Mouse (Mus musculus) CH12.LX (cell line): ENCODE results near the gene Prss22. TPM values are rescaled to one million over a fixed set of nuclear protein-coding genes. Genes with fewer than 3 reads are reported as not detected.
"Not testable (repeated sequence)": the region's sequence is repeated elsewhere in the genome, so short reads cannot be mapped to it uniquely, and the experiment has no call there.

Source experiments
- DNase-seq: peaks from one replicate; pipeline ENCODE4 v3.0.0-alpha.2; 2013; ENCODE audit errors: extremely low read depth
- H3K27ac ChIP-seq: 2 replicates; pipeline ENCODE4 v1.5.1; 2012; ENCODE audit warnings: low read depth, mild to moderate bottlenecking, control low read depth, moderate library complexity; ENCODE audit not compliant: insufficient read depth
- H3K27me3 ChIP-seq: replicated peaks from 2 replicates; pipeline ENCODE3; 2012; ENCODE audit warnings: inconsistent platforms
- H3K36me3 ChIP-seq, 2 experiments: replicated peaks in 1 of 2; 2 replicates each; pipeline versions ENCODE3 to v1.6.1; 2012; ENCODE audit warnings: inconsistent platforms in 1 of 2, low read length in 1 of 2, mild to moderate bottlenecking in 1 of 2, mixed read lengths in 1 of 2, moderate library complexity in 1 of 2; ENCODE audit not compliant: control insufficient read depth in 1 of 2, insufficient read depth in 1 of 2
- H3K4me1 ChIP-seq, 2 experiments: 2 replicates each; pipeline ENCODE4 v1.6.1; 2012; ENCODE audit warnings: inconsistent platforms in 1 of 2, moderate library complexity in 1 of 2; ENCODE audit not compliant: insufficient read depth in 2 of 2, control insufficient read depth in 1 of 2
- H3K4me2 ChIP-seq: 2 replicates; pipeline ENCODE4 v1.6.1; 2012; ENCODE audit warnings: low read depth, mild to moderate bottlenecking, control low read depth; ENCODE audit not compliant: poor library complexity, insufficient read depth, severe bottlenecking
- H3K4me3 ChIP-seq, 3 experiments: fragments of 150-350 bp in 1 of 3; sonication (generic) in 1 of 3; replicated peaks in 1 of 3; 2 replicates each; pipeline versions ENCODE3 to v1.5.1; 2011 to 2012; ENCODE audit warnings: low read depth in 2 of 3, low read length in 2 of 3, mild to moderate bottlenecking in 2 of 3, moderate library complexity in 2 of 3, control low read depth in 1 of 3, improper control_type of control experiment in 1 of 3, inconsistent platforms in 1 of 3, mixed read lengths in 1 of 3; ENCODE audit not compliant: poor library complexity in 1 of 3
- H3K79me2 ChIP-seq: replicated peaks from 2 replicates; pipeline ENCODE4 v1.6.1; 2012; ENCODE audit warnings: mild to moderate bottlenecking, moderate library complexity; ENCODE audit not compliant: control insufficient read depth, poor library complexity, insufficient read depth, severe bottlenecking; ENCODE audit errors: extremely low read depth
- H3K9ac ChIP-seq: 2 replicates; pipeline ENCODE4 v1.6.1; 2012; ENCODE audit warnings: low read depth, mild to moderate bottlenecking, control low read depth, moderate library complexity; ENCODE audit not compliant: insufficient read depth
- H3K9me3 ChIP-seq: replicated peaks from 2 replicates; pipeline ENCODE3; 2012; ENCODE audit warnings: low read length, inconsistent platforms, mixed read lengths
- BHLHE40 ChIP-seq: IDR thresholded peaks from 2 replicates; pipeline ENCODE4 v1.6.1; 2011; ENCODE audit warnings: mild to moderate bottlenecking, low read depth, low read length, improper control_type of control experiment
- CHD2 ChIP-seq: IDR thresholded peaks from 2 replicates; pipeline ENCODE4 v1.6.1; 2011; ENCODE audit warnings: low read length, improper control_type of control experiment
- CTCF ChIP-seq, 2 experiments: IDR thresholded peaks in 1 of 2; conservative IDR thresholded peaks in 1 of 2; 2 replicates each; pipeline ENCODE4 v1.5.1; 2011 to 2012; ENCODE audit warnings: low read depth in 2 of 2, low read length in 2 of 2, improper control_type of control experiment in 1 of 2, inconsistent platforms in 1 of 2, mild to moderate bottlenecking in 1 of 2, moderate library complexity in 1 of 2
- EP300 ChIP-seq: IDR thresholded peaks from 2 replicates; pipeline ENCODE4 v1.6.1; 2011; ENCODE audit warnings: low read length, improper control_type of control experiment
- HCFC1 ChIP-seq: IDR thresholded peaks from 2 replicates; pipeline ENCODE4 v1.6.1; 2012; ENCODE audit warnings: low read depth, mild to moderate bottlenecking, inconsistent platforms, low read length, improper control_type of control experiment
- MAX ChIP-seq: IDR thresholded peaks from 2 replicates; pipeline ENCODE4 v1.6.1; 2011; ENCODE audit warnings: low read length, improper control_type of control experiment
- MEF2A ChIP-seq: IDR thresholded peaks from 2 replicates; pipeline ENCODE4 v1.6.1; 2014; ENCODE audit warnings: low read depth, mild to moderate bottlenecking, inconsistent platforms, low read length, improper control_type of control experiment, borderline replicate concordance
- NELFE ChIP-seq: IDR thresholded peaks from 2 replicates; pipeline ENCODE4 v1.6.1; 2011; ENCODE audit warnings: low read depth, low read length, improper control_type of control experiment
- NRF1 ChIP-seq: IDR thresholded peaks from 2 replicates; pipeline ENCODE4 v1.6.1; 2014; ENCODE audit warnings: low read depth, mild to moderate bottlenecking, inconsistent platforms, low read length, improper control_type of control experiment, moderate library complexity
- PAX5 ChIP-seq: IDR thresholded peaks from 2 replicates; pipeline ENCODE4 v1.6.1; 2012; ENCODE audit warnings: low read length, inconsistent platforms, mixed read lengths
- POLR2A ChIP-seq: IDR thresholded peaks from 2 replicates; pipeline ENCODE4 v1.6.1; 2011; ENCODE audit warnings: low read depth, mild to moderate bottlenecking, improper control_type of control experiment, low read length
- POLR2AphosphoS2 ChIP-seq: IDR thresholded peaks from 2 replicates; pipeline ENCODE4 v1.6.1; 2011; ENCODE audit warnings: low read depth, low read length, improper control_type of control experiment
- ZMIZ1 ChIP-seq: IDR thresholded peaks from 2 replicates; pipeline ENCODE4 v1.6.1; 2012; ENCODE audit warnings: low read depth, mild to moderate bottlenecking, inconsistent platforms, low read length, improper control_type of control experiment
- ZNF384 ChIP-seq: IDR thresholded peaks from 2 replicates; pipeline ENCODE4 v1.6.1; 2012; ENCODE audit warnings: low read depth, low read length, improper control_type of control experiment, inconsistent platforms
- dilution Hi-C: fragments of 300-500 bp; cut with MboI; formaldehyde crosslinking; loops from 2 replicates; pipeline ENCODE4 v1.14.3; 2020; ENCODE audit warnings: low sequenced_read_pairs; ENCODE audit not compliant: extremely low pct_unique_long_range_greater_than_20kb, extremely low pct_ligation_motif_present
- in situ Hi-C: fragments of 300-500 bp; cut with MboI; formaldehyde crosslinking; loops from 3 replicates; pipeline ENCODE4 v1.14.3; 2019; ENCODE audit warnings: low sequenced_read_pairs, low pct_ligation_motif_present, low pct_unique_long_range_greater_than_20kb, mixed read lengths
- polyA plus RNA-seq: library from polyadenylated mRNA; unstranded; fragments of >175 nt; gene quantifications from 2 replicates; pipeline ENCODE4 v1.2.1, GENCODE M21; 2012; ENCODE audit warnings: low read depth; ENCODE audit not compliant: insufficient read length
- total RNA-seq, 2 experiments: library from RNA; depleted of rRNA; stranded (reverse); fragments of 300-350 nt in 1 of 2; fragments of >200 nt in 1 of 2; gene quantifications; 2 replicates each; pipeline ENCODE4 v1.2.3; 2012 to 2014

The Prss22 gene
- total and polyA plus RNA-seq, 3 experiments, result not detected

GRCm38 (mm10) chr17:23960084-23960738, 37.7 kb downstream of the Prss22 start (continued):
- peak; percentile 97 for TF ChIP-seq CTCF (conservative IDR thresholded peaks at IDR 0.05 in 1 of 2, IDR thresholded peaks at IDR 0.05 in 1 of 2; ENCODE audit: low read depth in 2 of 2, low read length in 2 of 2)

DNA sequence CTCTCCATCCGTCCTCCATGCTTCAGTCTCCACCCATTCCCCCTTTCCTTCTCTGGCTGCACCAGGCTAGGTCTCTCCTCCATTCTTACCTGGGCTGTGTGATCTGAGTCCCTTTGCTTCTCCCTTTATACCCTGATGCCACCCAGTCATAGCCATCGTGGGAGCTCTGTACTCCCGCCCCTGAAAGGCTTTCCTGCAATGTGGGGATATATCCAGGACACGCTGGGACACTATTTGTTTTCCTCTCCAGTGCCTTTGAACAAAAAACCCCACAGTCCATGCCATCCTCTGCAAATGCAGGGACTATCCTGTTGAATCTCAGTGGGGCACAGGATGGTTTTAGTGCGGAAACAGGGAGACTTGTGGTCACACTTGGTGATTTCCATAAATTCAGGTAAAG, 42.7 kb downstream of the Prss22 start, which contains the start of gene Sbpl:
TSS of gene Sbpl (minus strand) at position 101 of the 400 bp plus-strand sequence.
- H3K4me1 ChIP-seq, result no peaks in the 10 kb centered on the region
- dilution Hi-C loops (no loop called here), in situ Hi-C loops (no loop called here)
- H3K4me2 ChIP-seq, result no peak within 1 kb of the TSS
- no peak for DNase-seq
- H3K79me2 ChIP-seq, result no peaks in the 10 kb centered on the region
- H3K27me3 ChIP-seq, result peaks cover 13% of the 10 kb centered on the region
- no peak for TF ChIP-seq NELFE
- no peak within 1 kb of the TSS for H3K4me3 ChIP-seq
- no peaks in the 10 kb centered on the region for H3K9me3 ChIP-seq
- no peak within 1 kb of the TSS for H3K27ac ChIP-seq
- H3K9ac ChIP-seq, result no peak within 1 kb of the TSS
- no peaks in the 10 kb centered on the region for H3K36me3 ChIP-seq

DNA sequence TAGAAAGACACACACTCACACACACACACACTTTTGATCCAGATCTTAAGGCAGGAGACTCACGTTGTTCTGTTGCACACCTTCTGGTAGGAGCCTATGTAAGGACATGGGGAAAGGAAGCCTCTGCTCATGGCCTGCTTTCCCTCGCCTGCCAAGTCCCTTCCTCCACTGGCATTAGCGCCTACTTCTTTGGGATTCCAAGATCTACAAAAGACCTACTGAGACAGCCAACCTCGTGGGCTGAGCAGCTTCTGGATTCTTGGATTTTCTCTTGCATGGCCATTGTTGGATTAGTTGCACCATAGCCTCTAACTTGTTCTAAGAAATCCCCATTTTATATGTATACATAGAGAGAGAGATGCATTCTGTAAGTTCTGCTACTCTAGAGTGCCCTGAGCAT, 47.1 kb downstream of the Prss22 start:
- dilution Hi-C loops, H3K27ac ChIP-seq, H3K79me2 ChIP-seq, H3K4me1 ChIP-seq, H3K9me3 ChIP-seq, H3K4me2 ChIP-seq, DNase-seq, H3K4me3 ChIP-seq, H3K36me3 ChIP-seq, in situ Hi-C loops, H3K9ac ChIP-seq: not testable (repeated sequence)
- peaks cover 14% of the 10 kb centered on the region for H3K27me3 ChIP-seq

GRCm38 (mm10) chr17:23949068-23949467, 48.8 kb downstream of the Prss22 start:
- Histone ChIP-seq H3K79me2 (no peaks in the 10 kb centered on the region), H3K27me3 (peaks cover 6% of the 10 kb centered on the region), H3K36me3 (no peaks in the 10 kb centered on the region), H3K9ac (no peak overlapping the region), H3K9me3 (no peaks in the 10 kb centered on the region), H3K27ac (no peak overlapping the region), H3K4me2 (no peak overlapping the region), H3K4me3 (no peak overlapping the region), H3K4me1 (no peaks in the 10 kb centered on the region)
- no peak for DNase-seq
- TF ChIP-seq EP300 (no peak), NRF1 (no peak), CHD2 (no peak), POLR2A (no peak), ZMIZ1 (no peak), MEF2A (no peak), POLR2AphosphoS2 (no peak), HCFC1 (no peak), BHLHE40 (no peak), PAX5 (no peak), ZNF384 (no peak), MAX (no peak)
- dilution Hi-C loops, result no loop called here
- in situ Hi-C loops, result no loop called here

- H3K27me3 ChIP-seq, result peaks cover 14% of the 10 kb centered on the region
- H3K9me3 ChIP-seq, DNase-seq, H3K9ac ChIP-seq, H3K79me2 ChIP-seq, H3K36me3 ChIP-seq, H3K4me2 ChIP-seq, in situ Hi-C loops, dilution Hi-C loops, H3K4me3 ChIP-seq, H3K27ac ChIP-seq, H3K4me1 ChIP-seq: not testable (repeated sequence)
Observed at GRCm38 (mm10) chr17:23947486-23947885, 50.4 kb downstream of the Prss22 start.
